Mouse (Mus musculus) kidney, postnatal 0 days (tissue): ENCODE results near the gene Rfc1. TPM values are rescaled to one million over a fixed set of nuclear protein-coding genes. Genes with fewer than 3 reads are reported as not detected.
"Not testable (repeated sequence)": the region's sequence is repeated elsewhere in the genome, so short reads cannot be mapped to it uniquely, and the experiment has no call there.

ENCODE experiments used
- ATAC-seq: fragments of 200-750 bp; cut with Nextera tagmentation; replicated peaks from 2 replicates; pipeline ENCODE4 v1.8.0; 2017; ENCODE audit warnings: low read depth, moderate number of reproducible peaks, moderate TSS enrichment, moderate library complexity; ENCODE audit not compliant: low FRiP score
- DNase-seq: peaks from one replicate; pipeline ENCODE4 v3.0.0-alpha.2; 2016; ENCODE audit warnings: low spot score
- H3K27ac ChIP-seq: fragments of 300-500 bp; sonication (generic); 2 replicates; pipeline ENCODE4 v1.5.1; 2014; ENCODE audit warnings: mild to moderate bottlenecking
- H3K27me3 ChIP-seq: fragments of 300-500 bp; sonication (generic); 2 replicates; pipeline ENCODE4 v1.6.1; 2014; ENCODE audit warnings: low read length, mixed read lengths; ENCODE audit not compliant: insufficient read depth
- H3K36me3 ChIP-seq: fragments of 300-500 bp; sonication (generic); 2 replicates; pipeline ENCODE4 v1.6.1; 2014; ENCODE audit warnings: low read length, mixed read lengths; ENCODE audit not compliant: insufficient read depth
- H3K4me1 ChIP-seq: fragments of 300-500 bp; sonication (generic); replicated peaks from 2 replicates; pipeline ENCODE4 v1.6.1; 2014; ENCODE audit warnings: antibody characterized with exemption, low read length, mixed read lengths; ENCODE audit not compliant: insufficient read depth
- H3K4me2 ChIP-seq: fragments of 300-500 bp; sonication (generic); 2 replicates; pipeline ENCODE4 v1.6.1; 2014; ENCODE audit warnings: mild to moderate bottlenecking, low read length, moderate library complexity, mixed read lengths
- H3K4me3 ChIP-seq: fragments of 300-500 bp; sonication (generic); replicated peaks from 2 replicates; pipeline ENCODE4 v1.5.1; 2014; ENCODE audit warnings: low read depth, low read length
- H3K9ac ChIP-seq: fragments of 300-500 bp; sonication (generic); 2 replicates; pipeline ENCODE4 v1.6.1; 2014; ENCODE audit warnings: low read depth, low read length
- H3K9me3 ChIP-seq: fragments of 300-500 bp; sonication (generic); replicated peaks from 2 replicates; pipeline ENCODE4 v1.6.1; 2016; ENCODE audit warnings: low read length, inconsistent platforms, mixed read lengths
- CTCF ChIP-seq: IDR thresholded peaks from 2 replicates; pipeline ENCODE4 v1.5.1; 2016; ENCODE audit warnings: antibody characterized with exemption, low read depth, mild to moderate bottlenecking, moderate library complexity
- WGBS: fragments of 180-500 bp; shearing (Covaris S2); extraction: QIAGEN DNeasy Blood & Tissue Kit; methylation state at CpG from one replicate; pipeline ENCODE4 v1.1.7; 2014; 5-methylcytosine and 5-hydroxymethylcytosine counted together
- polyA plus RNA-seq: library from polyadenylated mRNA; unstranded; fragments of >200 nt; fragmentation: Nextera tagmentation; extraction: Ambion mirVana; gene quantifications from 2 replicates; pipeline ENCODE4 v1.2.1, GENCODE M21; 2015

Gene Rfc1
- polyA plus RNA-seq, 1 experiment from 2014 or later = 69.1 TPM

- peaks cover 17% of the 10 kb centered on the region for H3K36me3 ChIP-seq
- H3K27ac ChIP-seq = no peak overlapping the region
- no peak overlapping the region for H3K4me2 ChIP-seq
- DNase-seq = no peak
- H3K4me3 ChIP-seq = no peak overlapping the region
- TF ChIP-seq CTCF = no peak
- 97% methylated on average over 3 of the region's 3 CpGs for whole genome bisulfite sequencing
- H3K4me1 ChIP-seq = no peaks in the 10 kb centered on the region
- H3K9ac ChIP-seq = no peak overlapping the region
- H3K9me3 ChIP-seq = no peaks in the 10 kb centered on the region
- ATAC-seq = no peak
- no peaks in the 10 kb centered on the region for H3K27me3 ChIP-seq
Measured at GRCm38 (mm10) chr5:65308866-65309265, 26.6 kb downstream of the Rfc1 start.

- no peak for ATAC-seq
- Histone ChIP-seq H3K4me2 (no peak overlapping the region), H3K27ac (no peak overlapping the region), H3K36me3 (peaks cover 17% of the 10 kb centered on the region), H3K4me1 (no peaks in the 10 kb centered on the region), H3K9me3 (no peaks in the 10 kb centered on the region), H3K4me3 (no peak overlapping the region), H3K9ac (no peak overlapping the region), H3K27me3 (no peaks in the 10 kb centered on the region)
- TF ChIP-seq CTCF = no peak
- DNase-seq = no peak
- WGBS = 95% methylated on average over 7 of the region's 7 CpGs
Measured at GRCm38 (mm10) chr5:65308208-65308607, 27.3 kb downstream of the Rfc1 start.

- no peak for ATAC-seq
- Histone ChIP-seq H3K4me2 (no peak overlapping the region), H3K9ac (no peak overlapping the region), H3K4me3 (no peak overlapping the region), H3K27me3 (no peaks in the 10 kb centered on the region), H3K36me3 (peaks cover 22% of the 10 kb centered on the region), H3K27ac (no peak overlapping the region), H3K9me3 (no peaks in the 10 kb centered on the region), H3K4me1 (no peaks in the 10 kb centered on the region)
- 78% methylated on average over 9 of the region's 9 CpGs for WGBS
- DNase-seq = no peak
- TF ChIP-seq CTCF = no peak
Measured at GRCm38 (mm10) chr5:65305516-65305915, 30.0 kb downstream of the Rfc1 start.

DNA sequence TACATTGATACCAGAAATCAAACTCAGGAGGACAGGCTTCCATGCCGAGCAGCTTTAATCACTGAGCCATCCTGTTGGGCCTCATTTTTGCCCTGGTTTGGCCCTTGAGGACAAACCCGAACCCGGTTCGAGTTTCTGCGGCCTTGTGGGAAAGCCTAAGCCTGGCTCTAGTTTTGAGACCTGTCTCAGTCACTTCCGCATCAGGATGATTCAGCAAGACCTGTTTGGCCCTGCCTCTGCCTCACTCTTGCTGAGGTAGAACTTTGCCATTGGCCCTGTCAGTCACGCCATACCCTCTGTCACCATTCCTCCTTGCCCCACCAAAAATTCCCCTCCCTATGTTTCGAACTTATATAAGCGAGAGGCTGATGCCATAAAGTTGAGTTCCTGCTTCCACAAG, 35.3 kb downstream of the Rfc1 start:
- no peaks in the 10 kb centered on the region for H3K4me1 ChIP-seq
- H3K4me3 ChIP-seq = no peak overlapping the region
- ATAC-seq (no peak), DNase-seq (no peak)
- WGBS = 96% methylated on average over 9 of the region's 9 CpGs
- no peak overlapping the region for H3K9ac ChIP-seq
- peaks cover 31% of the 10 kb centered on the region for H3K36me3 ChIP-seq
- H3K9me3 ChIP-seq = no peaks in the 10 kb centered on the region
- no peak for TF ChIP-seq CTCF
- H3K27ac ChIP-seq = no peak overlapping the region
- no peaks in the 10 kb centered on the region for H3K27me3 ChIP-seq
- no peak overlapping the region for H3K4me2 ChIP-seq

- 88% methylated on average over 1 of the region's 1 CpGs for WGBS
- H3K4me2 ChIP-seq, ATAC-seq, H3K27ac ChIP-seq, H3K9me3 ChIP-seq, H3K27me3 ChIP-seq, H3K9ac ChIP-seq, H3K4me3 ChIP-seq, DNase-seq, H3K4me1 ChIP-seq: not testable (repeated sequence)
- H3K36me3 ChIP-seq = peaks cover 31% of the 10 kb centered on the region
Measured at GRCm38 (mm10) chr5:65299623-65300022, 35.8 kb downstream of the Rfc1 start.

GRCm38 (mm10) chr5:65298167-65298950, 37.1 kb downstream of the Rfc1 start:
- H3K36me3 ChIP-seq = peaks cover 28% of the 10 kb centered on the region

GRCm38 (mm10) chr5:65294270-65294669, 41.2 kb downstream of the Rfc1 start:
- no peak overlapping the region for H3K4me2 ChIP-seq
- no peak overlapping the region for H3K27ac ChIP-seq
- no peaks in the 10 kb centered on the region for H3K4me1 ChIP-seq
- H3K27me3 ChIP-seq = no peaks in the 10 kb centered on the region
- no peak for TF ChIP-seq CTCF
- no peak for DNase-seq
- no peak overlapping the region for H3K9ac ChIP-seq
- no peak overlapping the region for H3K4me3 ChIP-seq
- H3K9me3 ChIP-seq = no peaks in the 10 kb centered on the region
- 31% methylated on average over 2 of the region's 2 CpGs for WGBS
- ATAC-seq = no peak
- H3K36me3 ChIP-seq = peaks cover 34% of the 10 kb centered on the region

More at GRCm38 (mm10) chr5:65298167-65298950, 37.1 kb downstream of the Rfc1 start:
- H3K9ac ChIP-seq = no peak overlapping the region
- H3K4me2 ChIP-seq = no peak overlapping the region
- ATAC-seq (no peak), DNase-seq (no peak)
- 86% methylated on average over 7 of the region's 7 CpGs for WGBS
- H3K9me3 ChIP-seq = no peaks in the 10 kb centered on the region
- TF ChIP-seq CTCF = no peak
- H3K4me1 ChIP-seq = no peaks in the 10 kb centered on the region
- H3K27me3 ChIP-seq = no peaks in the 10 kb centered on the region
- H3K27ac ChIP-seq = no peak overlapping the region
- H3K4me3 ChIP-seq = no peak overlapping the region
